Comparison of ENCODE assay signal across 15 mouse cellular contexts in the genomic region with DNA sequence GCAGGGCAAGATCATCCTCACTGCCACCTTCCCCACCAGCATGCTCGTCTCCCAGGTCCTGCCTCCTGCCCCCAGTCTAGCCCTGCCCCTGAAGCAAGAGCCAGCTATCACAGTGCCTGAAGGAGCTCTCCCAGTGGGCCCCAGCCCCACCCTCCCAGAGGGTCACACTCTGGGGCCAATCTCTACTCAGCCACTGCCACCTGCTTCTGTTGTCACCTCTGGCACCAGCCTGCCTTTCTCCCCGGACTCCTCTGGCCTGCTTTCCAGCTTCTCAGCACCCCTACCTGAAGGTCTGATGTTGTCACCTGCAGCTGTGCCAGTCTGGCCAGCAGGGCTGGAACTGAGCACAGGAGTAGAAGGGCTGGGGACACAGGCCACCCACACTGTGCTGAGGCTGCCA. TPM values are rescaled to one million over a fixed set of nuclear protein-coding genes. Genes with fewer than 3 reads are reported as not detected.
DNase-seq lines count a peak whose midpoint lies in the region; ATAC-seq lines count a peak whose summit lies in the region.
"Had no signal": no experiment of that assay in that cellular context is flagged by ENCODE, and none has a peak within 500 bp of the region (broad histone marks: within the 10 kb centered on the region; RNA-seq: fewer than 3 reads in every experiment).

No protein-coding gene starts in this region.

- no peak for ATAC-seq in hindbrain, embryonic 13.5 days (ENCODE audit: low FRiP score)
- no peak for ATAC-seq in hindbrain, embryonic 12.5 days (ENCODE audit: low FRiP score)
- no peak for ATAC-seq in neural tube, embryonic 12.5 days (ENCODE audit: low FRiP score, low read depth)
- no peak for ATAC-seq in stomach, embryonic 16.5 days (ENCODE audit: insufficient read depth, low FRiP score)
- ATAC-seq: forebrain, embryonic 16.5 days; Patski had no signal

- H3K36me3 ChIP-seq in hindbrain, embryonic 13.5 days = peaks cover 5% of the 10 kb centered on the region; the same call in 1 of the 2 replicates
- H3K36me3 ChIP-seq in hindbrain, embryonic 12.5 days = no peaks in the 10 kb centered on the region
- peaks cover 10% of the 10 kb centered on the region for H3K36me3 ChIP-seq in neural tube, embryonic 12.5 days
- no peaks in the 10 kb centered on the region for H3K36me3 ChIP-seq in stomach, embryonic 16.5 days (ENCODE audit: control insufficient read depth, insufficient read depth, low read length)

- H3K4me1 ChIP-seq in hindbrain, embryonic 13.5 days (replicated peaks) = peaks cover 51% of the 10 kb centered on the region
- H3K4me1 ChIP-seq in hindbrain, embryonic 12.5 days = peaks cover 48% of the 10 kb centered on the region
- peaks cover 51% of the 10 kb centered on the region for H3K4me1 ChIP-seq in neural tube, embryonic 12.5 days
- H3K4me1 ChIP-seq in stomach, embryonic 16.5 days (ENCODE audit: control insufficient read depth, insufficient read depth, low read length) = peaks cover 30% of the 10 kb centered on the region

- H3K27me3 ChIP-seq in hindbrain, embryonic 13.5 days = peaks cover 39% of the 10 kb centered on the region
- H3K27me3 ChIP-seq in hindbrain, embryonic 12.5 days = peaks cover 12% of the 10 kb centered on the region; the same call in 1 of the 2 replicates
- no peaks in the 10 kb centered on the region for H3K27me3 ChIP-seq in neural tube, embryonic 12.5 days (replicated peaks)
- H3K27me3 ChIP-seq in stomach, embryonic 16.5 days (ENCODE audit: control insufficient read depth, insufficient read depth, low read length) = no peaks in the 10 kb centered on the region
- H3K27me3 ChIP-seq: Patski had no signal

- H3K4me2 ChIP-seq in hindbrain, embryonic 13.5 days = no peak overlapping the region
- H3K4me2 ChIP-seq in hindbrain, embryonic 12.5 days (replicated peaks) = no peak overlapping the region
- H3K4me2 ChIP-seq in neural tube, embryonic 12.5 days (replicated peaks) = peak overlapping the region; percentile 98
- H3K4me2 ChIP-seq in stomach, embryonic 16.5 days (ENCODE audit: low read depth, low read length) = no peak overlapping the region

- DNase-seq in adrenal gland, postnatal 14 days = peak; percentile 7
- no peak for DNase-seq in adrenal gland, postnatal 4 days (ENCODE audit: low spot score in 2 of 2)
- DNase-seq in neural tube, embryonic 10.5 days (ENCODE audit: extremely low spot score, low spot score) = no peak
- DNase-seq in frontal cortex, postnatal 25 days (ENCODE audit: low spot score in 2 of 2) = no peak
- DNase-seq: gastrocnemius, postnatal 36 days; kidney, postnatal 4 days; layer of hippocampus, postnatal 36 days; lung, postnatal 36 days had no signal

- H3K9me3 ChIP-seq in hindbrain, embryonic 13.5 days = no peaks in the 10 kb centered on the region
- H3K9me3 ChIP-seq in hindbrain, embryonic 12.5 days (replicated peaks) = no peaks in the 10 kb centered on the region
- no peaks in the 10 kb centered on the region for H3K9me3 ChIP-seq in neural tube, embryonic 12.5 days
- no peaks in the 10 kb centered on the region for H3K9me3 ChIP-seq in stomach, embryonic 16.5 days (replicated peaks; ENCODE audit: control insufficient read depth, low read length)

- WGBS in hindbrain, embryonic 13.5 days = 68% methylated on average over 2 of the region's 2 CpGs
- 69% methylated on average over 2 of the region's 2 CpGs for WGBS in hindbrain, embryonic 12.5 days
- WGBS in neural tube, embryonic 12.5 days = 78% methylated on average over 2 of the region's 2 CpGs
- WGBS in stomach, embryonic 16.5 days = 54% methylated on average over 2 of the region's 2 CpGs

- no peak overlapping the region for H3K4me3 ChIP-seq in hindbrain, embryonic 13.5 days
- no peak overlapping the region for H3K4me3 ChIP-seq in hindbrain, embryonic 12.5 days
- no peak overlapping the region for H3K4me3 ChIP-seq in neural tube, embryonic 12.5 days
- H3K4me3 ChIP-seq in stomach, embryonic 16.5 days (replicated peaks; ENCODE audit: low read length) = no peak overlapping the region

- H3K9ac ChIP-seq in hindbrain, embryonic 13.5 days = peak overlapping the region; percentile 15; the same call in 1 of the 2 replicates
- H3K9ac ChIP-seq in hindbrain, embryonic 12.5 days = no peak overlapping the region
- H3K9ac ChIP-seq in neural tube, embryonic 12.5 days = no peak overlapping the region
- peak overlapping the region; percentile 15; the same call in 1 of the 2 replicates for H3K9ac ChIP-seq in stomach, embryonic 16.5 days (ENCODE audit: low read length)

- no peak overlapping the region for H3K27ac ChIP-seq in hindbrain, embryonic 13.5 days
- H3K27ac ChIP-seq in hindbrain, embryonic 12.5 days = no peak overlapping the region
- H3K27ac ChIP-seq in neural tube, embryonic 12.5 days = no peak overlapping the region
- H3K27ac ChIP-seq in stomach, embryonic 16.5 days (ENCODE audit: low read length) = no peak overlapping the region

RNA-seq across cellular contexts. Expression of a gene that starts 2.8 kb away (rescaled TPM):
- 13.3 and 15.3 TPM in 2 replicates for total RNA-seq in adrenal gland, postnatal 14 days (2021)
- 10 to 100 TPM; 23.4 to 25.3 TPM for total RNA-seq in adrenal gland, postnatal 4 days (2021)
- 2.4 and 2.8 TPM in 2 replicates for polyA plus RNA-seq in hindbrain, embryonic 13.5 days (2015; fragmentation: Nextera tagmentation; extraction: Ambion mirVana)
- 9.1 and 9.7 TPM in 2 replicates for polyA plus RNA-seq in hindbrain, embryonic 12.5 days (2016; fragmentation: Nextera tagmentation; extraction: Ambion mirVana)
- polyA plus RNA-seq in neural tube, embryonic 12.5 days (2016; fragmentation: Nextera tagmentation; extraction: Ambion mirVana) = 4.5 and 5.2 TPM in 2 replicates
- polyA plus RNA-seq in stomach, embryonic 16.5 days (2015; fragmentation: Nextera tagmentation; extraction: Ambion mirVana) = 8.8 and 10.4 TPM in 2 replicates
- total RNA-seq: monocyte, adult 5-6 weeks had no signal

RNA-seq across cellular contexts. Expression of a gene that starts 13.6 kb away (rescaled TPM):
- 64.2 and 65.6 TPM in 2 replicates for total RNA-seq in adrenal gland, postnatal 14 days (2021)
- total RNA-seq in adrenal gland, postnatal 4 days (2021) = 10 to 100 TPM; 70.0 to 74.7 TPM
- 9.4 and 11.6 TPM in 2 replicates for polyA plus RNA-seq in hindbrain, embryonic 13.5 days (2015; fragmentation: Nextera tagmentation; extraction: Ambion mirVana)
- polyA plus RNA-seq in hindbrain, embryonic 12.5 days (2016; fragmentation: Nextera tagmentation; extraction: Ambion mirVana) = 13.4 and 14.6 TPM in 2 replicates
- 13.7 and 18.2 TPM in 2 replicates for polyA plus RNA-seq in neural tube, embryonic 12.5 days (2016; fragmentation: Nextera tagmentation; extraction: Ambion mirVana)
- 84.7 and 98.1 TPM in 2 replicates for polyA plus RNA-seq in stomach, embryonic 16.5 days (2015; fragmentation: Nextera tagmentation; extraction: Ambion mirVana)
- total RNA-seq: monocyte, adult 5-6 weeks had no signal

RNA-seq across cellular contexts. Expression of a gene that starts 21.0 kb away (rescaled TPM):
- 0.19 TPM in 1 of 2 replicates, not detected in the other for total RNA-seq in adrenal gland, postnatal 14 days (2021)
- total RNA-seq in adrenal gland, postnatal 4 days (2021) = under 1 TPM; 0.59 to 0.98 TPM
- polyA plus RNA-seq in hindbrain, embryonic 13.5 days (2015; fragmentation: Nextera tagmentation; extraction: Ambion mirVana) = 2.2 and 3.6 TPM in 2 replicates
- 1.8 TPM in 2 replicates for polyA plus RNA-seq in hindbrain, embryonic 12.5 days (2016; fragmentation: Nextera tagmentation; extraction: Ambion mirVana)
- 1.0 and 1.1 TPM in 2 replicates for polyA plus RNA-seq in neural tube, embryonic 12.5 days (2016; fragmentation: Nextera tagmentation; extraction: Ambion mirVana)
- 2.2 and 2.5 TPM in 2 replicates for polyA plus RNA-seq in stomach, embryonic 16.5 days (2015; fragmentation: Nextera tagmentation; extraction: Ambion mirVana)
- total RNA-seq: gastrocnemius, postnatal 36 days; monocyte, adult 5-6 weeks had no signal

RNA-seq across cellular contexts. Expression of a gene that starts 21.2 kb away (rescaled TPM):
- total RNA-seq in adrenal gland, postnatal 14 days (2021) = 45.7 and 47.7 TPM in 2 replicates
- total RNA-seq in adrenal gland, postnatal 4 days (2021) = 10 to 100 TPM; 67.0 to 70.3 TPM
- polyA plus RNA-seq in hindbrain, embryonic 13.5 days (2015; fragmentation: Nextera tagmentation; extraction: Ambion mirVana) = 25.4 and 25.6 TPM in 2 replicates
- 20.1 and 23.6 TPM in 2 replicates for polyA plus RNA-seq in hindbrain, embryonic 12.5 days (2016; fragmentation: Nextera tagmentation; extraction: Ambion mirVana)
- polyA plus RNA-seq in neural tube, embryonic 12.5 days (2016; fragmentation: Nextera tagmentation; extraction: Ambion mirVana) = 29.6 and 30.7 TPM in 2 replicates
- 7.7 and 8.3 TPM in 2 replicates for polyA plus RNA-seq in stomach, embryonic 16.5 days (2015; fragmentation: Nextera tagmentation; extraction: Ambion mirVana)

RNA-seq across cellular contexts. Expression of a gene that starts 22.4 kb away (rescaled TPM):
- 11.2 and 11.9 TPM in 2 replicates for total RNA-seq in adrenal gland, postnatal 14 days (2021)
- 10 to 100 TPM; 13.7 to 14.6 TPM for total RNA-seq in adrenal gland, postnatal 4 days (2021)
- 18.9 and 20.2 TPM in 2 replicates for polyA plus RNA-seq in hindbrain, embryonic 13.5 days (2015; fragmentation: Nextera tagmentation; extraction: Ambion mirVana)
- polyA plus RNA-seq in hindbrain, embryonic 12.5 days (2016; fragmentation: Nextera tagmentation; extraction: Ambion mirVana) = 20.9 TPM in 2 replicates
- polyA plus RNA-seq in neural tube, embryonic 12.5 days (2016; fragmentation: Nextera tagmentation; extraction: Ambion mirVana) = 18.3 and 19.9 TPM in 2 replicates
- 13.5 and 15.3 TPM in 2 replicates for polyA plus RNA-seq in stomach, embryonic 16.5 days (2015; fragmentation: Nextera tagmentation; extraction: Ambion mirVana)

Comparison
In these comparisons a context has a peak if more than half of its experiments do, and no peak if none do; other contexts are left out.
1. H3K9ac ChIP-seq: peak in hindbrain, embryonic 13.5 days (single experiment) and stomach, embryonic 16.5 days (single experiment); none in hindbrain, embryonic 12.5 days (single experiment) and neural tube, embryonic 12.5 days (single experiment).